9 mouse cellular contexts compared by ENCODE assay signal in genomic region chr16:34302063-34302462, GRCm38 (mm10).
DNase-seq lines count a peak whose midpoint lies in the region; ATAC-seq and TF ChIP-seq lines count a peak whose summit lies in the region.
"Had no signal": no experiment of that assay in that cellular context is flagged by ENCODE, and none has a peak within 500 bp of the region (broad histone marks: within the 10 kb centered on the region; RNA-seq: fewer than 3 reads in every experiment).

No protein-coding gene starts in this region.

- H3K4me1 ChIP-seq in olfactory bulb, adult 2 months (ENCODE audit: control insufficient read depth, insufficient read depth, low read length): peaks cover 17% of the 10 kb centered on the region
- H3K4me1 ChIP-seq in forebrain, embryonic 16.5 days (replicated peaks; ENCODE audit: control insufficient read depth, insufficient read depth, low read length): peaks cover 3% of the 10 kb centered on the region; the same call in 1 of the 2 replicates

- H3K9me3 ChIP-seq in forebrain, embryonic 16.5 days (ENCODE audit: control insufficient read depth, low read length): no peaks in the 10 kb centered on the region

- no peak for ATAC-seq in forebrain, embryonic 16.5 days

- H3K27ac ChIP-seq in olfactory bulb, adult 2 months (ENCODE audit: insufficient read depth, low read depth, low read length): no peak overlapping the region
- H3K27ac ChIP-seq in forebrain, embryonic 16.5 days (ENCODE audit: low read length): no peak overlapping the region

- 95% methylated on average over 1 of the region's 1 CpGs for WGBS in olfactory bulb, adult 2 months
- WGBS in forebrain, embryonic 16.5 days: 89% methylated on average over 1 of the region's 1 CpGs

- TF ChIP-seq CTCF in olfactory bulb, adult 2 months (IDR thresholded peaks at IDR 0.05; ENCODE audit: insufficient read depth, low read depth, low read length): 0 out of 2 replicates have a peak, but pooled peaks have one; percentile 12

- H3K9ac ChIP-seq in forebrain, embryonic 16.5 days (replicated peaks; ENCODE audit: low read depth, low read length): no peak overlapping the region

- DNase-seq in cerebellum, postnatal 10 days: peak; percentile 20 to 28
- no peak for DNase-seq in cerebellum, adult 8-10 months
- DNase-seq in lung, adult 18-20 months: peak; percentile 63 to 76
- no peak for DNase-seq in lung, postnatal 4 days
- peak; percentile 3 for DNase-seq in c-Kit-positive CD71-positive TER-119-positive erythroid progenitor cells, embryonic 14.5 days (ENCODE audit: low spot score)
- DNase-seq in neural tube, embryonic 10.5 days (ENCODE audit: extremely low spot score, low spot score): no peak
- DNase-seq: embryo, embryonic 11 days had no signal

- 0 out of 2 replicates have a peak, but pooled peaks cover 2% of the 10 kb centered on the region for H3K36me3 ChIP-seq in forebrain, embryonic 16.5 days (ENCODE audit: control insufficient read depth, insufficient read depth)

- no peak overlapping the region for H3K4me2 ChIP-seq in forebrain, embryonic 16.5 days (ENCODE audit: low read length)

- no peak for TF ChIP-seq POLR2A in olfactory bulb, adult 2 months (IDR thresholded peaks at IDR 0.05; ENCODE audit: insufficient read depth, low read depth, low read length)

- H3K27me3 ChIP-seq in forebrain, embryonic 16.5 days (replicated peaks; ENCODE audit: control insufficient read depth, insufficient read depth, low read length): no peaks in the 10 kb centered on the region

- no peak overlapping the region for H3K4me3 ChIP-seq in olfactory bulb, adult 2 months (ENCODE audit: insufficient read depth, low read depth, low read length)
- H3K4me3 ChIP-seq in forebrain, embryonic 16.5 days (replicated peaks; ENCODE audit: low read length): no peak overlapping the region

Comparison
In these comparisons a context has a peak if more than half of its experiments do, and no peak if none do; other contexts are left out.
1. DNase-seq: peak in cerebellum, postnatal 10 days (2 of 2), lung, adult 18-20 months (2 of 2) and c-Kit-positive CD71-positive TER-119-positive erythroid progenitor cells, embryonic 14.5 days (single experiment); none in cerebellum, adult 8-10 months (single experiment), lung, postnatal 4 days (0 of 2) and neural tube, embryonic 10.5 days (single experiment).